Mouse (Mus musculus) intestine, embryonic 14.5 days (tissue): Measurements from ENCODE around the gene Marf1. TPM values are rescaled to one million over a fixed set of nuclear protein-coding genes. Genes with fewer than 3 reads are reported as not detected.

Source experiments
- ATAC-seq: fragments of 200-750 bp; cut with Nextera tagmentation; replicated peaks from 2 replicates; pipeline ENCODE4 v1.8.0; 2017; ENCODE audit warnings: low read depth, moderate number of reproducible peaks, moderate TSS enrichment, moderate library complexity; ENCODE audit not compliant: low FRiP score, low TSS enrichment
- DNase-seq: peaks from one replicate; pipeline ENCODE4 v3.0.0-alpha.2; 2018; ENCODE audit warnings: low spot score
- H3K27ac ChIP-seq: fragments of 300-500 bp; sonication (generic); 2 replicates; pipeline ENCODE4 v1.5.1; 2014; ENCODE audit warnings: low read depth, mild to moderate bottlenecking, control low read depth
- H3K27me3 ChIP-seq: fragments of 300-500 bp; sonication (generic); replicated peaks from 2 replicates; pipeline ENCODE4 v1.6.1; 2014; ENCODE audit warnings: low read length, control low read depth; ENCODE audit not compliant: control insufficient read depth, insufficient read depth
- H3K36me3 ChIP-seq: fragments of 300-500 bp; sonication (generic); 2 replicates; pipeline ENCODE4 v1.6.1; 2014; ENCODE audit warnings: low read length, control low read depth; ENCODE audit not compliant: control insufficient read depth, insufficient read depth
- H3K4me1 ChIP-seq: fragments of 300-500 bp; sonication (generic); replicated peaks from 2 replicates; pipeline ENCODE4 v1.6.1; 2014; ENCODE audit warnings: low read length, control low read depth, mixed read lengths; ENCODE audit not compliant: control insufficient read depth, insufficient read depth
- H3K4me2 ChIP-seq: fragments of 300-500 bp; sonication (generic); 2 replicates; pipeline ENCODE4 v1.6.1; 2014; ENCODE audit warnings: low read length
- H3K4me3 ChIP-seq: fragments of 300-500 bp; sonication (generic); 2 replicates; pipeline ENCODE4 v1.5.1; 2014; ENCODE audit warnings: low read depth, low read length, control low read depth, mixed read lengths
- H3K9ac ChIP-seq: fragments of 300-500 bp; sonication (generic); 2 replicates; pipeline ENCODE4 v1.6.1; 2014; ENCODE audit warnings: mild to moderate bottlenecking, low read length
- H3K9me3 ChIP-seq: fragments of 300-500 bp; sonication (generic); 2 replicates; pipeline ENCODE4 v1.6.1; 2016; ENCODE audit warnings: low read length, control low read depth; ENCODE audit not compliant: control insufficient read depth
- WGBS: fragments of 180-500 bp; shearing (Covaris S2); extraction: QIAGEN DNeasy Blood & Tissue Kit; methylation state at CpG from one replicate; pipeline ENCODE4 v1.1.7; 2014; 5-methylcytosine and 5-hydroxymethylcytosine counted together
- polyA plus RNA-seq: library from polyadenylated mRNA; unstranded; fragments of >200 nt; fragmentation: Nextera tagmentation; extraction: Ambion mirVana; gene quantifications from 2 replicates; pipeline ENCODE4 v1.2.1, GENCODE M21; 2014

Marf1 gene
- 16.8 and 19.0 TPM in 2 replicates for polyA plus RNA-seq

DNA sequence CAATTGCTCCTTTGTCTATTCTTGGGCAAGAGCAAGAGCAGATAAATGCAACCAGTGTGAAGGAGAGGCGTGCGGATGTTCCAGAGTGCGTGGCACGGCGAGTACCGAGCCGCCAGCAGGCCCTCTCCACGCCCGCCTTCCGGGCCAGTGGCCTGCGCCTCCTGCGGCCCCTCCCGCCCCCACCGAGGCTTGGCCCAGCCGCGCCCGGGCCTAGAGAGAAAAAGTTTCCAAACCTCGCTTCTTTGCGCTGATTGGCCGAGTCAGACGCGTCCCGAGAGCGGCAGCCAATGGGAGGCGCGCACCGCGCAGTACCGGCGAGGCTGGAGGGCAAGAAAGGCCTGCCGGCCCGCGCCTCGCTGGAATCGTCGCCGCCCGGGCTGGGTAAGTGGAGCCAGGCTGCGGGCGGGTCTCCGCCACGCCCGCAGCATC, at the start of gene Marf1, which contains the start of gene Nde1:
Marf1 (minus strand) TSS at position 364 of the 429 bp plus-strand sequence.
Nde1 (plus strand) TSS at position 288 of the 429 bp plus-strand sequence.
- peak; percentile 91 for ATAC-seq

DNA sequence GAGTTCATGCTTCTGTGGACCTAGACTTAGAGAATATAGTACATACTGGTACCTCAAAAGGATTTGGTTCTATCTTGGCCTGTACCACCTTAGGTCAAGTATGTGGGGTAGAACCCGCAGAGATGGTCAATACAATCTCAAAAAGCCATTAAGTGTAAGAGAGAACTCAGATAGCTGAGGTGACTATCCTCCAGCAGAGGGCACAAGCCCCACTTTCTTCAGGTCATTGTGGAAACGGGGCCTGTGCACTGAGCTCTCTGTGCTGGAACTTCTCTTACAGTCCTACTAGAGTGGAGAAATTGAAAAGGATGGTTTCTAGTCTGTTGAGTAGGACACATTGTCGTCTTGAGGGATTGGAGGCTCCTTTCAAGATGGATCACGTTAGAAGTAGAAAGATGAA, 35.6 kb upstream of the Marf1 start:
- no peak for DNase-seq
- no peak overlapping the region for H3K27ac ChIP-seq
- H3K9ac ChIP-seq = no peak overlapping the region
- 71% methylated on average over 4 of the region's 4 CpGs for WGBS
- H3K9me3 ChIP-seq = no peaks in the 10 kb centered on the region
- no peaks in the 10 kb centered on the region for H3K27me3 ChIP-seq
- peaks cover 12% of the 10 kb centered on the region; the same call in 1 of the 2 replicates for H3K36me3 ChIP-seq
- H3K4me1 ChIP-seq = no peaks in the 10 kb centered on the region
- no peak overlapping the region for H3K4me2 ChIP-seq
- H3K4me3 ChIP-seq = no peak overlapping the region
- no peak for ATAC-seq

More for the DNA sequence above, at the start of gene Marf1, which contains the start of gene Nde1:
- Histone ChIP-seq H3K4me3 (peak within 1 kb of the TSS; percentile 81), H3K36me3 (no peaks in the 10 kb centered on the region), H3K4me2 (peak within 1 kb of the TSS; percentile 60), H3K9ac (peak within 1 kb of the TSS; percentile 84), H3K27ac (peak within 1 kb of the TSS; percentile 84), H3K27me3 (no peaks in the 10 kb centered on the region), H3K4me1 (peaks cover 11% of the 10 kb centered on the region; the same call in 1 of the 2 replicates), H3K9me3 (no peaks in the 10 kb centered on the region)
- WGBS = under 1% methylated on average over 40 of the region's 43 CpGs
- peak; percentile 91 for DNase-seq

DNA sequence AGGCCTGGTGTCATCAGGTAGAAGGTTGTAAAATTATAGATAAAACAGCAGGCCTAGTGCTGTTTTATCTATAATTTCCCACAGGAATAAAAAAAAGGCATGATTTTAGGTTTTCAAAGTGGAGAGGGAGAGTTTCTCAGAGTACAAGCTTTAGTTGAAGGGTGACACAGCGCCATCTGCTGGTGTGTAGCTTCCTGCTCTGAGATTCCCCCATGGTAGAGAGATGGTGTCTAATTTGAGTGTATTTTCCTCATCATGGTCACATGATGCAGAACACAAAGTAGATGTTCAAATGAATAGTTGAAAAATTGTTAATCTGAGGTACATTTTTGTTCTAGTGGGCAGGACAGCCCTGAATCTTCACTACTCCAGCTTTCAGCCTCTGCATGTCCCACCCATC, 32.3 kb upstream of the Marf1 start:
- Histone ChIP-seq H3K36me3 (peaks cover 44% of the 10 kb centered on the region), H3K9me3 (no peaks in the 10 kb centered on the region), H3K27me3 (no peaks in the 10 kb centered on the region), H3K4me3 (no peak overlapping the region), H3K27ac (no peak overlapping the region), H3K4me1 (no peaks in the 10 kb centered on the region), H3K4me2 (no peak overlapping the region), H3K9ac (no peak overlapping the region)
- 37% methylated on average over 1 of the region's 1 CpGs for WGBS
- ATAC-seq = no peak
- DNase-seq = peak; percentile 55

DNA sequence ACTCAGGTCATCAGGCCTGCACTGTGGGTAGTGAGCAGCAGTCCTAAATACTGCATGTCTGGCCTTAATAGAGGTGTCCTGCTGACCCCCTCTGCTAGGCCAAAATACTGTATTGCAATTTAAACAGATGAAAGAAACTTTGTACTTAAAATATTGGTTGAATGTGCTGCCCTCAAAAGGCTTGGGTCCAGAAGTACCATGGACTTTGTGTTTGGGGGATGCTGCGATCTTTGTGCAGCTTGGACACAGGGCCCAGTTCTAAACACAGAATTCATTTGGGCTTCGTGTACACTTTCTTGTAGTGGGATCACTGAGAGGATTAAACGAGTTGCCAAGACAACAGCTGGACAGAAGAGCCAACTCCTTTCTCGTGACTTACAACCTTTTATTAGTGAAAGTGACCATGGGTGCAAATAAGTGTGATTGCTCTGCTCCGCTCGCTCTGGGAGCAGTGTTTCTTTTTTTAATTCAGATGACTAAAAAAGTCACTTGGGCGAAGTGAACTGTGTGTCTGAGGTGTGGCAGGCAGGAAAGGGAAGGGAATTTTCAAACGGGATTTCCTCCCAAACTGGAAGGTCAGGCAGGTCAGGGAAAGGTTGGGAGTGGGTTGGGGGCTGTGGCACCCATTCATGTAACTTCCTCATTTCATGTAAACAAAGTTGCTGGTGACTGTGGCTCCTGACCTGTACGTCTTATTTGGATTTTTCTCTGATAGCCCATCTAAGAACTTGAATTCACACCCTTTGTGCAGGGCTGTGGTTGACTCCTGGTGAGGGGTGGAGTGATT, 31.2 kb upstream of the Marf1 start:
- Histone ChIP-seq H3K27ac (no peak overlapping the region), H3K27me3 (no peaks in the 10 kb centered on the region), H3K36me3 (peaks cover 54% of the 10 kb centered on the region), H3K4me2 (no peak overlapping the region), H3K9me3 (no peaks in the 10 kb centered on the region), H3K4me1 (no peaks in the 10 kb centered on the region), H3K9ac (no peak overlapping the region), H3K4me3 (no peak overlapping the region)
- no peak for ATAC-seq
- DNase-seq = no peak
- WGBS = 61% methylated on average over 9 of the region's 9 CpGs

DNA sequence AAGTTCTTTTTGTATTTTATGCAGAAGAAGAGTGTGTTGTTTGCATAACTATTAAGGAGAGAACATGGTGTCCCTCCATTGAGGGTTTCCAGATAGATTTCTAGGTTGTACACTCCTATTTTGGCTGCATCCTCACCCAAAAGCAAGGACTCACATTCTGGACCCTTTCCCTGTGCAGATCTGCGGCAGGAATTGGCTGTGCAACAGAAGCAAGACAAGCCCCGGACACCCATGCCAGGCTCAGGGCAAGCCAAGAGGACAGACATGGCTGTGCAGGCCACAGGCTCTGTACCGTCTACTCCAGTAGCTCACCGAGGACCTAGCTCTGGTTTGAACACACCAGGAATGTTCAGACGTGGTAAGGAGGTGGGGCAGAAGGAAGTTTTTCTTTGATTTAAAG, 22.4 kb upstream of the Marf1 start:
- no peaks in the 10 kb centered on the region for H3K27me3 ChIP-seq
- H3K9ac ChIP-seq = no peak overlapping the region
- no peak overlapping the region for H3K4me2 ChIP-seq
- no peaks in the 10 kb centered on the region for H3K9me3 ChIP-seq
- WGBS = 90% methylated on average over 5 of the region's 5 CpGs
- no peak overlapping the region for H3K27ac ChIP-seq
- no peaks in the 10 kb centered on the region for H3K4me1 ChIP-seq
- H3K36me3 ChIP-seq = peaks cover 93% of the 10 kb centered on the region
- H3K4me3 ChIP-seq = no peak overlapping the region
- DNase-seq (no peak), ATAC-seq (no peak)

DNA sequence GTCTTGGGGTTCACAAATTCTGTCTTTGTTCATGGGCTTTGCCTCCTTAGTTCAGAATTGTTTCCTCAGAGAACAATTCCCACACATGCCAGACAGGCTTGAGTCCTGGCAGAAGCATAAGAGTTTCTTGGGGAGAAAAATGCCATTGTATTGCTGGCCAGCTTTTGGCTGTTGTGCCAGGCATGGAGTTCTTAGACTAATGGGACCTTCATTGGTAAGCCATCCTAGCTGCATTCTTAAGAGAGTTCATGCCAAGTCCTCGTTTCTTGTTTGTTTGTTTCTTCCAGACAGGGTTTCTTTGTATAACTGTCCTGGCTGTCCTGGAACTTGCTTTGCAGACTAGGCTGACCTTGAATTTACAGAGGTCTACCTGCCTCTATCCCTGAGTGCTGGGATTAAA, 20.7 kb upstream of the Marf1 start:
- H3K27me3 ChIP-seq = no peaks in the 10 kb centered on the region
- H3K9me3 ChIP-seq = no peaks in the 10 kb centered on the region
- no peak for ATAC-seq
- H3K9ac ChIP-seq = no peak overlapping the region
- H3K36me3 ChIP-seq = peaks cover 92% of the 10 kb centered on the region
- WGBS = 76% methylated on average over 1 of the region's 1 CpGs
- no peaks in the 10 kb centered on the region for H3K4me1 ChIP-seq
- no peak overlapping the region for H3K27ac ChIP-seq
- DNase-seq = no peak
- H3K4me3 ChIP-seq = no peak overlapping the region
- no peak overlapping the region for H3K4me2 ChIP-seq

DNA sequence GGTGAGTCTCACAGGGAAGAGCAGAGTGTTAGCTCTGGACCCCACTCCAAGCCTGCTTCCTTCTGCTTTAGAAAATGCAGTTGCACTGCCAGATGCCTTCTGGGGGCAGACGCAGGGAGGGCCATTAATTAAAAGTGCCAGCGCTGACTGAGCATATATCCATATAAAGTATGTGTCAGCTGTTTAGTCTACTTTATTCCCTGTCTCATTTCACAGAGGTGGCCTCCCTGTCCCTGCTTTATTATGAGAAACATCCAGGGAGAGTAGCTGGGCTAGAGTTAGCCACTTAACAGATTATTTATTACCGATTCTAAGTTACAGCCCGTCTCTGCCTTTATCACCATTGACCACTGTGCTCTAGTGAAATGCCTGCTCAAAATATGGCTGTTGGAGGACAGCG, 19.2 kb upstream of the Marf1 start:
- ATAC-seq (no peak), DNase-seq (no peak)
- Histone ChIP-seq H3K9me3 (no peaks in the 10 kb centered on the region), H3K4me1 (no peaks in the 10 kb centered on the region), H3K27me3 (no peaks in the 10 kb centered on the region), H3K36me3 (peaks cover 91% of the 10 kb centered on the region), H3K9ac (no peak overlapping the region), H3K4me3 (no peak overlapping the region), H3K27ac (no peak overlapping the region), H3K4me2 (no peak overlapping the region)
- 68% methylated on average over 5 of the region's 5 CpGs for WGBS

DNA sequence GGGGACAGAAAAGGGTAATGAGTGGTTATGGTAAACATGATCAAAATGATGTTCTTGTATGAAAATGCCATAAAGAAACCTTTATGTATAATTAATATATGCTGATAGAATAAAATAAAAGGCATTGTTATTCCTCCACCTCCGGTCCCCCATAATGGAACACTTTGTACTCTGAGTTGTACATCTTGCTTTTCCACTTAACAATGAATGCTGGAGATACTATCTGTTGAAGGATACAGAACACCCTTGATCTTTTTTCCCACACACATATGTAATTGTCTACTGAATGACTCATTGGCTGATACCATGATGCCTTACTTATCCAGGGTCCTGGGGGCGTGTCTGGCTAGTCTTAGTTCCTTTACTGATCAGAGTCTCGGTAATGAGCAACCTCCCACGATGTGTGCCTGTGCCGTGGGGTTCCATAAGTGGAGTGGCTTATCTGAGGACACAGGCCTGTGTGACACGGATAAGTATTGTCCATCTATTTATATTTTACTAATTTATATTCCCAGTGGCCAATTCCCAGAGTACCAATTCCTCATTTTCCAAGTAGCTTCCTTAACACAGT, 17.1 kb upstream of the Marf1 start:
- no peaks in the 10 kb centered on the region for H3K4me1 ChIP-seq
- H3K27me3 ChIP-seq = no peaks in the 10 kb centered on the region
- DNase-seq (no peak), ATAC-seq (no peak)
- no peaks in the 10 kb centered on the region for H3K9me3 ChIP-seq
- H3K4me2 ChIP-seq = no peak overlapping the region
- no peak overlapping the region for H3K4me3 ChIP-seq
- 84% methylated on average over 6 of the region's 6 CpGs for WGBS
- no peak overlapping the region for H3K9ac ChIP-seq
- H3K27ac ChIP-seq = no peak overlapping the region
- H3K36me3 ChIP-seq = peaks cover 93% of the 10 kb centered on the region
